15 mouse cellular contexts compared by ENCODE assay signal in the genomic region with DNA sequence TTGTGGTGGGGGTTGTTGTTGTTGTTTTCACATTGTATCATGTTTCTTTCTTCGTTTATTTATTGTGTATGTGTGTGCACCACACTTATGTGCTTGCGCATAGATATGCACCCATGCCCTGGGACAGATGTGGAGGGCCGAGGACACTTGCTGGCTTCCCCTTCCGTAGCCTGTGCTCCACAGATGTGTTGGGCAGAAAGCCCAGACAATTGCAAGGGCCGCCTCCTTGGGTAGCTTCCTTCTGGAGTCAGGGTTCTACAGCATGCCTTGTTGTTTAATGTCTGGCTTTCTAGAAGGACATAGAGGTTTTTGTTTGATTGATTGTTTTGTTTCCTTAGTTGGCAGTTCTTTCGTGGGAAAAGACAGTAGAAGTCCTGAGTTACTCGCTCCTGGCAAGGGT. TPM values are rescaled to one million over a fixed set of nuclear protein-coding genes. Genes with fewer than 3 reads are reported as not detected.
A peak's percentile ranks its signal among the peaks of the same experiment; 100 is the strongest.
DNase-seq lines count a peak whose midpoint lies in the region; ATAC-seq and TF ChIP-seq lines count a peak whose summit lies in the region.
"Had no signal": no experiment of that assay in that cellular context is flagged by ENCODE, and none has a peak within 500 bp of the region (broad histone marks: within the 10 kb centered on the region; RNA-seq: fewer than 3 reads in every experiment).

No protein-coding gene starts in this region.

- no peaks in the 10 kb centered on the region for H3K4me1 ChIP-seq in embryonic facial prominence, embryonic 14.5 days (ENCODE audit: control insufficient read depth, insufficient read depth, low read length)
- H3K4me1 ChIP-seq in embryonic facial prominence, embryonic 10.5 days: no peaks in the 10 kb centered on the region
- H3K4me1 ChIP-seq in kidney, adult 2 months (ENCODE audit: control insufficient read depth, insufficient read depth, low read length): no peaks in the 10 kb centered on the region
- no peaks in the 10 kb centered on the region for H3K4me1 ChIP-seq in stomach, embryonic 15.5 days
- H3K4me1 ChIP-seq in stomach, postnatal 0 days (replicated peaks; ENCODE audit: control insufficient read depth, insufficient read depth): no peaks in the 10 kb centered on the region
- no peaks in the 10 kb centered on the region for H3K4me1 ChIP-seq in forebrain, embryonic 15.5 days
- H3K4me1 ChIP-seq: forebrain, embryonic 12.5 days; heart, embryonic 13.5 days; neural tube, embryonic 12.5 days had no signal

- H3K27ac ChIP-seq in embryonic facial prominence, embryonic 14.5 days (replicated peaks; ENCODE audit: low read depth, low read length): no peak overlapping the region
- H3K27ac ChIP-seq in embryonic facial prominence, embryonic 10.5 days (replicated peaks): no peak overlapping the region
- H3K27ac ChIP-seq in kidney, adult 2 months (ENCODE audit: insufficient read depth, low read depth, low read length): no peak overlapping the region
- no peak overlapping the region for H3K27ac ChIP-seq in stomach, embryonic 15.5 days
- no peak overlapping the region for H3K27ac ChIP-seq in stomach, postnatal 0 days (replicated peaks)
- no peak overlapping the region for H3K27ac ChIP-seq in forebrain, embryonic 15.5 days (replicated peaks)
- H3K27ac ChIP-seq: forebrain, embryonic 12.5 days; heart, embryonic 13.5 days; neural tube, embryonic 12.5 days had no signal

- H3K27me3 ChIP-seq in embryonic facial prominence, embryonic 14.5 days (replicated peaks; ENCODE audit: control insufficient read depth, insufficient read depth, low read length): no peaks in the 10 kb centered on the region
- H3K27me3 ChIP-seq in embryonic facial prominence, embryonic 10.5 days (replicated peaks; ENCODE audit: low read depth, poor library complexity, severe bottlenecking): no peaks in the 10 kb centered on the region
- no peaks in the 10 kb centered on the region for H3K27me3 ChIP-seq in kidney, adult 2 months (replicated peaks; ENCODE audit: control insufficient read depth, insufficient read depth, low read length)
- no peaks in the 10 kb centered on the region for H3K27me3 ChIP-seq in stomach, embryonic 15.5 days (replicated peaks)
- H3K27me3 ChIP-seq in stomach, postnatal 0 days (ENCODE audit: control insufficient read depth, insufficient read depth, low read length): no peaks in the 10 kb centered on the region
- no peaks in the 10 kb centered on the region for H3K27me3 ChIP-seq in forebrain, embryonic 15.5 days
- H3K27me3 ChIP-seq: forebrain, embryonic 12.5 days; heart, embryonic 13.5 days; neural tube, embryonic 12.5 days had no signal

- H3K9me3 ChIP-seq in embryonic facial prominence, embryonic 14.5 days (ENCODE audit: control insufficient read depth, low read length): no peaks in the 10 kb centered on the region
- H3K9me3 ChIP-seq in embryonic facial prominence, embryonic 10.5 days: no peaks in the 10 kb centered on the region
- no peaks in the 10 kb centered on the region for H3K9me3 ChIP-seq in stomach, embryonic 15.5 days
- H3K9me3 ChIP-seq in stomach, postnatal 0 days (ENCODE audit: control insufficient read depth, low read length): no peaks in the 10 kb centered on the region
- no peaks in the 10 kb centered on the region for H3K9me3 ChIP-seq in forebrain, embryonic 15.5 days
- H3K9me3 ChIP-seq: forebrain, embryonic 12.5 days; heart, embryonic 13.5 days; neural tube, embryonic 12.5 days had no signal

- no peak overlapping the region for H3K4me2 ChIP-seq in embryonic facial prominence, embryonic 14.5 days (ENCODE audit: low read depth, low read length)
- no peak overlapping the region for H3K4me2 ChIP-seq in stomach, embryonic 15.5 days
- H3K4me2 ChIP-seq in stomach, postnatal 0 days (replicated peaks; ENCODE audit: low read depth): no peak overlapping the region
- no peak overlapping the region for H3K4me2 ChIP-seq in forebrain, embryonic 15.5 days (replicated peaks)
- H3K4me2 ChIP-seq: forebrain, embryonic 12.5 days; heart, embryonic 13.5 days; midbrain, embryonic 11.5 days; neural tube, embryonic 12.5 days had no signal

- no peak for TF ChIP-seq POLR2A in kidney, adult 2 months (IDR thresholded peaks at IDR 0.05; ENCODE audit: low read depth, low read length)

- peaks cover 12% of the 10 kb centered on the region; the same call in 1 of the 2 replicates for H3K36me3 ChIP-seq in embryonic facial prominence, embryonic 14.5 days (ENCODE audit: control insufficient read depth, insufficient read depth, low read length)
- H3K36me3 ChIP-seq in embryonic facial prominence, embryonic 10.5 days (replicated peaks): peaks cover 32% of the 10 kb centered on the region
- no peaks in the 10 kb centered on the region for H3K36me3 ChIP-seq in kidney, adult 2 months (ENCODE audit: control insufficient read depth, insufficient read depth, low read length)
- H3K36me3 ChIP-seq in stomach, embryonic 15.5 days: peaks cover 5% of the 10 kb centered on the region; the same call in 1 of the 2 replicates
- no peaks in the 10 kb centered on the region for H3K36me3 ChIP-seq in stomach, postnatal 0 days (ENCODE audit: control insufficient read depth, insufficient read depth, low read length)
- no peaks in the 10 kb centered on the region for H3K36me3 ChIP-seq in forebrain, embryonic 15.5 days
- H3K36me3 ChIP-seq: forebrain, embryonic 12.5 days; neural tube, embryonic 12.5 days had no signal

- no peak overlapping the region for H3K9ac ChIP-seq in embryonic facial prominence, embryonic 14.5 days (ENCODE audit: low read depth, low read length)
- H3K9ac ChIP-seq in stomach, embryonic 15.5 days: no peak overlapping the region
- no peak overlapping the region for H3K9ac ChIP-seq in stomach, postnatal 0 days (ENCODE audit: low read length)
- no peak overlapping the region for H3K9ac ChIP-seq in forebrain, embryonic 15.5 days (replicated peaks)
- H3K9ac ChIP-seq: forebrain, embryonic 12.5 days; heart, embryonic 13.5 days; neural tube, embryonic 12.5 days had no signal

- no peak for TF ChIP-seq CTCF in kidney, adult 2 months (conservative IDR thresholded peaks at IDR 0.05; ENCODE audit: insufficient read depth, insufficient read length, low read depth, low read length)
- no peak for TF ChIP-seq CTCF in stomach, postnatal 0 days (IDR thresholded peaks at IDR 0.05; ENCODE audit: low read depth)

- peak; percentile 45 for DNase-seq in embryonic facial prominence, embryonic 14.5 days (ENCODE audit: low spot score)
- no peak for DNase-seq in embryonic facial prominence, embryonic 10.5 days (ENCODE audit: low spot score)
- peak; percentile 43 for DNase-seq in kidney, postnatal 10 days
- DNase-seq in kidney, adult 2 months: no peak
- no peak for DNase-seq in stomach, postnatal 0 days (ENCODE audit: low spot score)
- DNase-seq: cerebellum, adult 9-10 months; heart, adult 11 months; right cerebral cortex, postnatal 14 days; thymus, postnatal 25 days had no signal

- 65% methylated on average over 7 of the region's 7 CpGs for WGBS in embryonic facial prominence, embryonic 14.5 days
- WGBS in embryonic facial prominence, embryonic 10.5 days: 89% methylated on average over 7 of the region's 7 CpGs
- 58% methylated on average over 7 of the region's 7 CpGs for WGBS in kidney, adult 2 months
- 66% methylated on average over 7 of the region's 7 CpGs for WGBS in stomach, embryonic 15.5 days
- 49% methylated on average over 7 of the region's 7 CpGs for WGBS in stomach, postnatal 0 days
- WGBS in forebrain, embryonic 15.5 days: 82% methylated on average over 7 of the region's 7 CpGs

- ATAC-seq in embryonic facial prominence, embryonic 14.5 days (ENCODE audit: low read depth): no peak; the same call in 1 of the 2 replicates
- ATAC-seq in stomach, embryonic 15.5 days (ENCODE audit: insufficient read depth, low FRiP score, low read depth): 0 out of 2 replicates have a peak, but pooled peaks have one; percentile 18
- no peak for ATAC-seq in stomach, postnatal 0 days (ENCODE audit: low FRiP score, low TSS enrichment)
- ATAC-seq in forebrain, embryonic 15.5 days (replicated peaks): no peak

- TF ChIP-seq EP300 in stomach, postnatal 0 days (optimal IDR thresholded peaks at IDR 0.05): no peak

- H3K4me3 ChIP-seq in embryonic facial prominence, embryonic 14.5 days (ENCODE audit: low read depth, low read length): no peak overlapping the region
- H3K4me3 ChIP-seq in embryonic facial prominence, embryonic 10.5 days: no peak overlapping the region
- no peak overlapping the region for H3K4me3 ChIP-seq in kidney, adult 2 months (ENCODE audit: insufficient read depth, low read depth, low read length)
- no peak overlapping the region for H3K4me3 ChIP-seq in stomach, embryonic 15.5 days (replicated peaks)
- H3K4me3 ChIP-seq in stomach, postnatal 0 days (ENCODE audit: low read depth, low read length): no peak overlapping the region
- H3K4me3 ChIP-seq in forebrain, embryonic 15.5 days: no peak overlapping the region
- H3K4me3 ChIP-seq: forebrain, embryonic 12.5 days; heart, embryonic 13.5 days; neural tube, embryonic 12.5 days had no signal

RNA-seq across cellular contexts. Expression of gene Ppa2, which starts 37.6 kb away (rescaled TPM):
- 78.0 and 91.0 TPM in 2 replicates for polyA plus RNA-seq in embryonic facial prominence, embryonic 14.5 days (2014; fragmentation: Nextera tagmentation; extraction: Ambion mirVana)
- polyA plus RNA-seq in embryonic facial prominence, embryonic 10.5 days (2016; fragmentation: Nextera tagmentation; extraction: Ambion mirVana): 84.6 and 88.0 TPM in 2 replicates
- 200 and 241 TPM in 2 replicates for polyA plus RNA-seq in kidney, adult 2 months (2012; rRNA removed)
- 95.6 and 103 TPM in 2 replicates for polyA plus RNA-seq in stomach, embryonic 15.5 days (2015; fragmentation: Nextera tagmentation; extraction: Ambion mirVana)
- 81.2 and 85.7 TPM in 2 replicates for polyA plus RNA-seq in stomach, postnatal 0 days (2015; fragmentation: Nextera tagmentation; extraction: Ambion mirVana)
- 70.3 and 70.6 TPM in 2 replicates for polyA plus RNA-seq in forebrain, embryonic 15.5 days (2015; fragmentation: Nextera tagmentation; extraction: Ambion mirVana)

Comparison
In these comparisons a context has a peak if more than half of its experiments do, and no peak if none do; other contexts are left out.
1. DNase-seq: peak in embryonic facial prominence, embryonic 14.5 days (single experiment) and kidney, postnatal 10 days (single experiment); none in embryonic facial prominence, embryonic 10.5 days (single experiment), kidney, adult 2 months (single experiment) and stomach, postnatal 0 days (single experiment).